Mouse (Mus musculus): ENCODE data around the gene Gtf3c2. TPM values are rescaled to one million over a fixed set of nuclear protein-coding genes. Genes with fewer than 3 reads are reported as not detected.
"Not testable (repeated sequence)": the region's sequence is repeated elsewhere in the genome, so short reads cannot be mapped to it uniquely, and the experiment has no call there.

Gene Gtf3c2
- polyA plus RNA-seq, 1 experiment from 2014 or later = 16.8 TPM

DNA sequence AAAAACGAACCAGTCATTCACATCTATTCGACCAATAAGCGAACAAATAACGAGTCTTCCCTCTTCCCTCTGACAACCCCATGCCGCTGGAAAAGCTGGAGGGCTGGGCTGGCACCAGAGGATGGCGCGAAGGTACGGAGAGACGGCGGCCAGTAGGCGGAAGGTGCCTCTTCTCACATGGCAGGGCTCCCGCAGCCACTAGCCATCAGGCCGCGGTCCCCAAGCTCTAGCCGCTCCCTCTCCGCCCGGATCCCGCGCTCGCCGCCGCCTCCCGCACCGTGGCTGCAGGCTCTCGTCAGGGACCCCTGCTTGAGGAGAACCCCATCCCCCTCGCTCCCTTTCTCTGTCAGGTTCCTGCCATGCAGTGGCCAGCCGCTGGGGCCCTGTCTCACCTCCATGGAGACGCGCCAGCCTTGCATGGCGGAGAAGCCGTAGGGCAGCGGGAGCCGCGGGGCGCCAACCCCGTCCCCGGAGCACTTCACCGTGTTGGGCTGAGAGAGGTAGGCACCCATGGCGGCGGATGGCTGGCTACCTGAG, 40.0 kb upstream of the Gtf3c2 start:
- peaks cover 16% of the 10 kb centered on the region for H3K4me1 ChIP-seq (ENCODE audit: insufficient read depth)
- H3K4me3 ChIP-seq (ENCODE audit: low read depth, low read length) = peak overlapping the region; percentile 83
- H3K9ac ChIP-seq (replicated peaks) = peak overlapping the region; percentile 88
- peak; percentile 31 for TF ChIP-seq CTCF (IDR thresholded peaks at IDR 0.05; ENCODE audit: low read depth)
- no peak for TF ChIP-seq EP300 (IDR thresholded peaks at IDR 0.05; ENCODE audit: low read depth)
- H3K9me3 ChIP-seq (ENCODE audit: low read length) = no peaks in the 10 kb centered on the region
- H3K27me3 ChIP-seq (ENCODE audit: insufficient read depth, low read length) = no peaks in the 10 kb centered on the region
- H3K4me2 ChIP-seq (ENCODE audit: low read depth, low read length) = peak overlapping the region; percentile 87
- WGBS (ENCODE audit: insufficient replicate concordance) = under 1% methylated on average over 38 of the region's 40 CpGs
- no peaks in the 10 kb centered on the region for H3K36me3 ChIP-seq (replicated peaks; ENCODE audit: insufficient read depth, low read length)
- H3K27ac ChIP-seq (ENCODE audit: low read depth) = peak overlapping the region; percentile 94
- DNase-seq (no peak), ATAC-seq (peak; percentile 57)

- Histone ChIP-seq H3K4me1 (ENCODE audit: insufficient read depth) (peaks cover 16% of the 10 kb centered on the region), H3K9ac (replicated peaks) (peak overlapping the region; percentile 88), H3K4me2 (ENCODE audit: low read depth, low read length) (peak overlapping the region; percentile 87), H3K27me3 (ENCODE audit: insufficient read depth, low read length) (no peaks in the 10 kb centered on the region), H3K36me3 (replicated peaks; ENCODE audit: insufficient read depth, low read length) (no peaks in the 10 kb centered on the region), H3K9me3 (ENCODE audit: low read length) (no peaks in the 10 kb centered on the region), H3K4me3 (ENCODE audit: low read depth, low read length) (peak overlapping the region; percentile 83), H3K27ac (ENCODE audit: low read depth) (peak overlapping the region; percentile 94)
- ATAC-seq (no peak), DNase-seq (no peak)
- TF ChIP-seq EP300 (IDR thresholded peaks at IDR 0.05; ENCODE audit: low read depth) = no peak
- no peak for TF ChIP-seq CTCF (IDR thresholded peaks at IDR 0.05; ENCODE audit: low read depth)
- 2% methylated on average over 11 of the region's 11 CpGs for WGBS (ENCODE audit: insufficient replicate concordance)
Measured at GRCm38 (mm10) chr5:31219474-31219873, 39.5 kb upstream of the Gtf3c2 start.

DNA sequence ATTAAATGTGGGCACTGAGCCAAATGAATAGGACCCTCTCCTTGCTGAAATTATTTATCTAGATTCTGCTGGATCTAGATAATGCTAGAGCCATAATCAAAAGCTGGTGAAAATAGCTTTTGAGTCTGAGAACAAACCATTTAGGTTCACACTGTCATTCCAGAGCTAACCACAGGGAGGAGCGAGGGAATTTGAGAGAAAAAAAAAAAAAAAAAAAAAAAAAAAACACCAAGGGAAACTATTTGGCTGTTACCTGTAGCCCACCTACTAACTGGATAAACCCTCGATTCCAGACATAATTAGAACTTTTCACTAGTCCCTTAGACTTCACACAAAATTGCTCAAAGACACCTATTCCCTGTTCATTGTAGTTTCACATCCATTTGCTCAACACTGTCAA, 39.1 kb upstream of the Gtf3c2 start:
- no peak for ATAC-seq
- TF ChIP-seq CTCF (IDR thresholded peaks at IDR 0.05; ENCODE audit: low read depth) (peak; percentile 54), EP300 (IDR thresholded peaks at IDR 0.05; ENCODE audit: low read depth) (no peak)
- no peaks in the 10 kb centered on the region for H3K36me3 ChIP-seq (replicated peaks; ENCODE audit: insufficient read depth, low read length)
- H3K9ac ChIP-seq (replicated peaks) = peak overlapping the region; percentile 88
- H3K9me3 ChIP-seq (ENCODE audit: low read length) = no peaks in the 10 kb centered on the region
- DNase-seq = peak; percentile 27
- peak overlapping the region; percentile 83 for H3K4me3 ChIP-seq (ENCODE audit: low read depth, low read length)
- H3K27me3 ChIP-seq (ENCODE audit: insufficient read depth, low read length) = no peaks in the 10 kb centered on the region
- H3K4me1 ChIP-seq (ENCODE audit: insufficient read depth) = peaks cover 16% of the 10 kb centered on the region
- peak overlapping the region; percentile 94; the same call in 1 of the 2 replicates for H3K27ac ChIP-seq (ENCODE audit: low read depth)
- peak overlapping the region; percentile 87 for H3K4me2 ChIP-seq (ENCODE audit: low read depth, low read length)
- WGBS (ENCODE audit: insufficient replicate concordance) = 5% methylated on average over 2 of the region's 2 CpGs

GRCm38 (mm10) chr5:31218294-31218693, 38.4 kb upstream of the Gtf3c2 start:
- H3K4me1 ChIP-seq (ENCODE audit: insufficient read depth) = peaks cover 16% of the 10 kb centered on the region
- H3K4me3 ChIP-seq (ENCODE audit: low read depth, low read length) = peak overlapping the region; percentile 83; the same call in 1 of the 2 replicates
- H3K4me2 ChIP-seq (ENCODE audit: low read depth, low read length) = peak overlapping the region; percentile 87
- ATAC-seq = peak; percentile 7; the same call in 1 of the 2 replicates
- WGBS (ENCODE audit: insufficient replicate concordance) = 30% methylated on average over 7 of the region's 7 CpGs
- TF ChIP-seq EP300 (IDR thresholded peaks at IDR 0.05; ENCODE audit: low read depth) (0 out of 2 replicates have a peak, but pooled peaks have one; percentile 25), CTCF (IDR thresholded peaks at IDR 0.05; ENCODE audit: low read depth) (peak; percentile 47)
- 0 out of 2 replicates have a peak overlapping the region, but pooled peaks have one; percentile 94 for H3K27ac ChIP-seq (ENCODE audit: low read depth)
- peak; percentile 59 for DNase-seq
- H3K27me3 ChIP-seq (ENCODE audit: insufficient read depth, low read length) = no peaks in the 10 kb centered on the region
- no peaks in the 10 kb centered on the region for H3K9me3 ChIP-seq (ENCODE audit: low read length)
- no peaks in the 10 kb centered on the region for H3K36me3 ChIP-seq (replicated peaks; ENCODE audit: insufficient read depth, low read length)
- no peak overlapping the region for H3K9ac ChIP-seq (replicated peaks)

GRCm38 (mm10) chr5:31216554-31216953, 36.6 kb upstream of the Gtf3c2 start:
- H3K4me2 ChIP-seq (ENCODE audit: low read depth, low read length); H3K36me3 ChIP-seq (replicated peaks; ENCODE audit: insufficient read depth, low read length); ATAC-seq; H3K27ac ChIP-seq (ENCODE audit: low read depth); DNase-seq; H3K4me3 ChIP-seq (ENCODE audit: low read depth, low read length); H3K27me3 ChIP-seq (ENCODE audit: insufficient read depth, low read length); H3K9me3 ChIP-seq (ENCODE audit: low read length); H3K9ac ChIP-seq (replicated peaks): not testable (repeated sequence)
- 79% methylated on average over 6 of the region's 6 CpGs for WGBS (ENCODE audit: insufficient replicate concordance)
- TF ChIP-seq CTCF (IDR thresholded peaks at IDR 0.05; ENCODE audit: low read depth) = peak; percentile 20; the same call in 1 of the 2 replicates
- peaks cover 16% of the 10 kb centered on the region for H3K4me1 ChIP-seq (ENCODE audit: insufficient read depth)

GRCm38 (mm10) chr5:31204421-31204820, 24.5 kb upstream of the Gtf3c2 start:
- no peak for DNase-seq
- H3K9ac ChIP-seq (replicated peaks) = no peak overlapping the region
- H3K27ac ChIP-seq (ENCODE audit: low read depth) = no peak overlapping the region
- H3K27me3 ChIP-seq (ENCODE audit: insufficient read depth, low read length) = no peaks in the 10 kb centered on the region
- H3K36me3 ChIP-seq (replicated peaks; ENCODE audit: insufficient read depth, low read length) = peaks cover 64% of the 10 kb centered on the region
- peaks cover 19% of the 10 kb centered on the region for H3K4me1 ChIP-seq (ENCODE audit: insufficient read depth)
- ATAC-seq = no peak
- H3K4me2 ChIP-seq (ENCODE audit: low read depth, low read length) = no peak overlapping the region
- no peak overlapping the region for H3K4me3 ChIP-seq (ENCODE audit: low read depth, low read length)
- TF ChIP-seq CTCF (IDR thresholded peaks at IDR 0.05; ENCODE audit: low read depth) = no peak
- no peak for TF ChIP-seq EP300 (IDR thresholded peaks at IDR 0.05; ENCODE audit: low read depth)
- WGBS (ENCODE audit: insufficient replicate concordance) = 87% methylated on average over 6 of the region's 6 CpGs
- H3K9me3 ChIP-seq (ENCODE audit: low read length) = peaks cover 3% of the 10 kb centered on the region; the same call in 1 of the 2 replicates

All from liver, postnatal 0 days (tissue).